Mouse (Mus musculus): ENCODE data around the gene Llgl1. TPM values are rescaled to one million over a fixed set of nuclear protein-coding genes. Genes with fewer than 3 reads are reported as not detected.

Gene Llgl1
- 15.4 and 17.7 TPM in 2 replicates for polyA plus RNA-seq (2015; fragmentation: Nextera tagmentation; extraction: Ambion mirVana)

DNA sequence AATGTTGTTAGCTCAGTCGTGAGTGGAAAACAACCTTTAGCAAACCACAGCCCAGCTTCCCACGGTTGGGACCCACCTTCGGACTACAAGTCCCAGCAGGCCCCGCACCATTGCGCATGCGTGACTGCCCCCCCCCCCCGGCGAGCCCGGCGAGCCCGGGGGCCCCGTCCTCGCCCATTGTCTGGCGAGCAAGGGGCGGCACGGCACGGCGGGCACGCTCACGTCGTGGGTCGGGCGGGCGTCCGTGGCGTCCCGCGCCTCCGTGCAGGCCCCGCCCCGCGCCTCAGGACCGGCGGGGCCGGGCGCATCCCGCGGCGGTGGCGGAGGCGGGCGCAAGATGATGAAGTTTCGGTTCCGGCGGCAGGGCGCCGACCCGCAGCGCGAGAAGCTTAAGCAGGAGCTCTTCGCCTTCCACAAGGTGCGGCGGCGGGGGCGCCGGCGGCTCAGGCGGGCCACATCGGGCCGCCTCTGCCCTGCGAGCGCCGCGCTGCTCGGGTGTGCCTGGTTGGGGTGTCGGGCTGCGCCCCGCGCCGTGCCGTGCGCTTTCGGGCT lies at the start of gene Llgl1:
TSS of gene Llgl1 (plus strand) at position 200 of the 552 bp plus-strand sequence.

DNA sequence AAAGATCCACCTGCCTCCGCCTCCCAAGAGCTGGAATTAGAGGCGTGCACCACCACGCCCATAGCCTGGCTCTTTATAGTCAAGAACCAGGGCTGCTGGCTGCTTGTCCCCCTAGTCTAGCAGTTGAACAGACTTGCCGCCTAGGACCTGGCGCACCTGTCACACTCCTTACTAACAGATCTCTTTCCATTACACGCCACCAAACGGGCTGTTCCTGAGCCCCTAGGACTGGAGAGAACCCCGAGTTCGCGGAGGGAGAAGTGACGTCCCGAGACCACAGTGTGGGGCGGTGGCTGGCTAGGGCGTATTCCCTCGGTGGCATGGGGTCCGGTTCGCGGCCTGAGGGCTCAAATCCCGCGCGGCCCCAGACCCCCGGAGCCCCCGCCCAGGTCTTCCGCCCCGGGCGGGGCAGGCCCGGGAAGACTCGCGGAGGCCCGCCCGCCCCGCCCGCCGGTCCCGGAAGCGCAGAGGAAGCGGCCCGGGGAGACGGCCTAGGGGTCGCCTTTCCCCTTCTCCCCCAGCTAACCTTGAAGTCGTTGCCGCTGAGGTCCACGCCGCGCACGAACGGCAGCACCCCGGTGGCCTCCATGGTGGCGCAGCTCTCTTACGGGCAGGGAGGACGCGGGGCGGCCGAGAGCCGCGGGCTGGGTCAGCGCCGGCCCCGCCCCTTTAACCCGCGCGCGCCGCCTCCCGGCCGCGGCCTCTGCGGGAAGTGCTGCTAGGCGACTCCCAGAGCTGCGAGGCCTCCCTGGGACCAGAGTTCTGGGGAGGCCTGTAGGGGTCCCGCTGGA lies 27.3 kb downstream of the Llgl1 start, which contains the start of gene Flii:
TSS of gene Flii (minus strand) at position 663 of the 791 bp plus-strand sequence.

DNA sequence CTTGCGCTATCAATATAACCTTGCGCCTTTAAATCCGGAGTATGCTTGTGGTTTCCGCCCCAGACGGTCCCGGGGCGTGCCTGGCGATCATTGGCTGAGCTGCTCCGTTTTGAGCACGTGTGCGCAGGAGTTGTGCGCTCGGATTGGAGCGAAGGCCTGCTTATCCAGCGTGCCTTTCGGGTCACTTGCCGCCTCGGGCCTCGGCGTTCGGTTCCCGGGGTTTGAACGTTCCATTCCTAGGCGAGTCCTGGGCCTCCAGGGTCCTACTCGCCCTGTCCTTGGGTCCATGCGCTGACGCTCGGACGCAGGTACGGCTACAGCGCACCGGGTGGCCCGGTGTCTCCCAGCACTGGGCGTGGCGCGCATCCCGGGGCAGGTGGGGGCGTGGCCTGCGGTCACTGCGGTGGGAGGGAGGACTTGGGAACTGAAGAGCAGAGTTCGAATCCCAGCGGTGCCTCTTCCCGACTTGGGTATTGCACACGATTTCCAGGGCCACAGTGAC lies 28.8 kb downstream of the Llgl1 start, which contains the start of gene Mief2:
TSS of gene Mief2 (plus strand) at position 139 of the 502 bp plus-strand sequence.

Small RNA genes within 50 kb of the gene (microRNA-seq; reads per million reads assigned to microRNA genes)
- 0.93 reads per million for gene Mir5100

Other genes starting within 250 kb of the Llgl1 start
- 49.9 and 51.4 TPM in 2 replicates for gene Drg2, start 245.1 kb upstream of the Llgl1 start, polyA plus RNA-seq (2015; fragmentation: Nextera tagmentation; extraction: Ambion mirVana)
- not detected in 2 replicates for gene Myo15, start 230.4 kb upstream of the Llgl1 start, polyA plus RNA-seq (2015; fragmentation: Nextera tagmentation; extraction: Ambion mirVana)
- 27.8 and 30.6 TPM in 2 replicates for gene Alkbh5, start 163.3 kb upstream of the Llgl1 start, polyA plus RNA-seq (2015; fragmentation: Nextera tagmentation; extraction: Ambion mirVana)
- 78.7 and 84.4 TPM in 2 replicates for gene Flii, start 27.5 kb downstream of the Llgl1 start, polyA plus RNA-seq (2015; fragmentation: Nextera tagmentation; extraction: Ambion mirVana)
- 11.0 and 12.1 TPM in 2 replicates for gene Mief2, start 28.7 kb downstream of the Llgl1 start, polyA plus RNA-seq (2015; fragmentation: Nextera tagmentation; extraction: Ambion mirVana)
- 4.5 and 4.6 TPM in 2 replicates for gene Top3a, start 77.6 kb downstream of the Llgl1 start, polyA plus RNA-seq (2015; fragmentation: Nextera tagmentation; extraction: Ambion mirVana)
- 1.9 and 2.4 TPM in 2 replicates for gene Smcr8, start 77.8 kb downstream of the Llgl1 start, polyA plus RNA-seq (2015; fragmentation: Nextera tagmentation; extraction: Ambion mirVana)
- gene Shmt1, start 112.0 kb downstream of the Llgl1 start, polyA plus RNA-seq (2015; fragmentation: Nextera tagmentation; extraction: Ambion mirVana), result 14.4 and 16.0 TPM in 2 replicates
- 24.5 and 25.9 TPM in 2 replicates for gene Dhrs7b, start 130.9 kb downstream of the Llgl1 start, polyA plus RNA-seq (2015; fragmentation: Nextera tagmentation; extraction: Ambion mirVana)
- gene Tmem11, start 179.5 kb downstream of the Llgl1 start, polyA plus RNA-seq (2015; fragmentation: Nextera tagmentation; extraction: Ambion mirVana), result 44.7 and 47.3 TPM in 2 replicates
- gene Natd1, start 215.0 kb downstream of the Llgl1 start, polyA plus RNA-seq (2015; fragmentation: Nextera tagmentation; extraction: Ambion mirVana), result 11.6 and 13.4 TPM in 2 replicates
- 65.6 and 72.1 TPM in 2 replicates for gene Map2k3, start 232.3 kb downstream of the Llgl1 start, polyA plus RNA-seq (2015; fragmentation: Nextera tagmentation; extraction: Ambion mirVana)

All from urinary bladder, postnatal 0 days (tissue).